Mouse (Mus musculus): ENCODE measurements around the gene Itpk1. TPM values are rescaled to one million over a fixed set of nuclear protein-coding genes. Genes with fewer than 3 reads are reported as not detected.

Gene Itpk1
- total RNA-seq, 2 experiments from 2014 or later = 6.5 to 7.4 TPM

- ATAC-seq (replicated peaks; ENCODE audit: low FRiP score, low TSS enrichment, poor library complexity, severe bottlenecking) = no peak
Measured at GRCm38 (mm10) chr12:102672176-102672575, 32.6 kb downstream of the Itpk1 start.

GRCm38 (mm10) chr12:102670848-102671247, 33.9 kb downstream of the Itpk1 start:
- ATAC-seq (replicated peaks; ENCODE audit: low FRiP score, low TSS enrichment, poor library complexity, severe bottlenecking) = no peak

DNA sequence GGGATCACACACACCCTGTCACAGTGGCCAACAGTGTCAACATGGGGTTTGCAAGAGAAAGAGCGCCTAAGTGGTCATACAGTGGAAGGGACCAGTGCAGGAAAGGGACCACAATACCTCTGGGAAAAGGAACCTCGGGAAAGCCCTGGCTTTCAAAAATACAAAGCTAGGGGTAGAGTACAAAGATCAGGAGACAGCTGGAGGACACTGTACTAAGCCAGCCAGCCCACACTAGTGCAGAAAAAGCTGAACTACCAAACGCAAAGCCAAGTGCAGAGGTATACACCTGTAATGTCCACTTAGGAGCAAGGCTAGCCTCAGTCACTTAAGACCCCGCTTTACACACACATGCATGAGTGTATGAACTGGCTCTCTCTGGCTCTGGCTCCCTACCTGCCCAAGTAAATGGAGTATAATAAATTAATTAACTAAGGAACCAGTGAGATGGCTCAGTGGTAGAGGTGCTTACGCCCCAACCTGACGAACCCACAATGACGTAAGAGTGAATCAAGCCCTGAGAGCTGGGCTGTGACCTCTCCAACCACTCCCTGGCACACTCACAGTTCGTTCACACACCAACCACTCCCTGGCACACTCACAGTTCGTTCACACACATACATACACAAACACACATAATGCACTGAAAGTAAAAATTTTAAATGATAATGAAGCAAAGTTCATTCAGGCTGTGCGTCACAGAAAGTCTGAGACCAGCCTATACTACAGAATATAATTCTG, 39.1 kb downstream of the Itpk1 start:
- ATAC-seq (replicated peaks; ENCODE audit: low FRiP score, low TSS enrichment, poor library complexity, severe bottlenecking) = no peak

DNA sequence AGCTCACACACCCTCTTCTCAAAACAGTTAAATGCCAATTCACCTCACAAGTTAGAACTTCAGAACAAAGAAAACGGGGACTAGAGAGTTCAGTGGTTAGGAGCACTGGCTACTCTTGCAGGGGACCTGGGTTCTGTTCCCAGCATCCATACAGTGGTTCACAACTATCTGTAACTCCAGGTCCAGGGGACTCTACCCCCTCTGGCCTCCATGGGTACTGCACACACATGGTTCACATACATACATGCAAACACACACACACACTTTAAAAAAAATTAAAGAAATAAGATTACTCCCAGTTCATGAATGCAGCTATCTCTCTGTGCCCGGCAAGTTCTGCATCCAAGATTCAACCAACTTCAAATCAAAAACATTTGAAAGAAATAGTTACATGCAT, 40.7 kb downstream of the Itpk1 start:
- no peak for ATAC-seq (replicated peaks; ENCODE audit: low FRiP score, low TSS enrichment, poor library complexity, severe bottlenecking)

DNA sequence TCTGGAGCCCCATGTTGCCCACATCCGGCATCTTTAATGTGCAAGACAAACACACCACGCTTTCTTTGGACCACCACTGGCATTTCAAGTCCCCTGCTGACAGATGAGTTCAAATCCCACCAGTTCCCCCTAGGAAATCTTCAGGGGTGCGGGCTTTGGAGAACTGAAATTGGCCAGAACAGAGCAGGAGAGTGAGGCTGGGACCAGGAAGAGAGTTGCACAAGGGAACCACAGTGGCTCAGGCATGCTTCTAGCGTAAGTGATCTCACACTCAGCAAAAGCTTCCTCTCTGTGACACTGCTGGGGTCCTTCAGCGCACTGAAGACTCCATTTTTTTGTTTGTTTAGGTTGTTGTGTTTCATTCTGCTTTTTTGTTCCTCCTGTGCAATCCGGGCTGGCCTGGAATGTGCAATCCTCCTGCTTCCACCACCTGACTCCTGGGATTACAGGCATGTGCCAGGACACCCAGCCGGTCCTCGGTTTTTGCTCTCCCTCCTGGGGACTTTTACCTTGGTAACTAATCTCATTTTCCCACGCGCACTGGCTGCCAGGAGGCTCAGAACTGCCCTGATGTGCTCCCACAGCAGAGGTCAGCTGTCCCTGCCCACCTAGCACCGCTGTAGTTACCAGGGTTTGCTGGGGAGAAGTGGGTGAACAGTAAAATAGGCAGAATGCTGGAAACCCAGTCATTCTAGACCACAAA, 41.2 kb downstream of the Itpk1 start:
- ATAC-seq (replicated peaks; ENCODE audit: low FRiP score, low TSS enrichment, poor library complexity, severe bottlenecking) = no peak

GRCm38 (mm10) chr12:102661772-102662171, 43.0 kb downstream of the Itpk1 start:
- ATAC-seq (replicated peaks; ENCODE audit: low FRiP score, low TSS enrichment, poor library complexity, severe bottlenecking) = no peak

- ATAC-seq (replicated peaks; ENCODE audit: low FRiP score, low TSS enrichment, poor library complexity, severe bottlenecking) = no peak
Measured at GRCm38 (mm10) chr12:102660906-102661651, 43.7 kb downstream of the Itpk1 start.

- no peak for ATAC-seq (replicated peaks; ENCODE audit: low FRiP score, low TSS enrichment, poor library complexity, severe bottlenecking)
Measured at GRCm38 (mm10) chr12:102653003-102653402, 51.7 kb downstream of the Itpk1 start.

DNA sequence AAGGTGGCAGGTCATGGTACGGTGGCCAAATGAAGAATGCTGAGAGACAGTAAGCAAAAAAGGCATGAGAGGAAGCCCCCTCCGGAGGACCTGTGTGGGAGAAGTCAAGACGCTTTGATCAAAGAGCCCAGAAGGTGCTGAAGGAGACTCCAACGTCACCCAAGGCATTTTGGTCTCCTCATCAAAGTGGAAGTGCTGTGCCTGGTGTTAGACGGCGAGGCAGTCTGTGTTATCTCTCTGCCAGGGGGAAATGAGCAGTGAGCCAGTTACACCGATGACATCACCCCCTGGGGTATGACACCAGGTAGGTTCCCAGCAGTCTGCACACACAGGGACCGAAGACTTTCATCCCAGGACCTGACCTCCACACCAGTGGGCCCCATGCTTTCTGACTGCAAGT, 52.3 kb downstream of the Itpk1 start:
- peak; percentile 64 for ATAC-seq (replicated peaks; ENCODE audit: low FRiP score, low TSS enrichment, poor library complexity, severe bottlenecking)

GRCm38 (mm10) chr12:102651871-102652270, 52.9 kb downstream of the Itpk1 start:
- no peak for ATAC-seq (replicated peaks; ENCODE audit: low FRiP score, low TSS enrichment, poor library complexity, severe bottlenecking)

DNA sequence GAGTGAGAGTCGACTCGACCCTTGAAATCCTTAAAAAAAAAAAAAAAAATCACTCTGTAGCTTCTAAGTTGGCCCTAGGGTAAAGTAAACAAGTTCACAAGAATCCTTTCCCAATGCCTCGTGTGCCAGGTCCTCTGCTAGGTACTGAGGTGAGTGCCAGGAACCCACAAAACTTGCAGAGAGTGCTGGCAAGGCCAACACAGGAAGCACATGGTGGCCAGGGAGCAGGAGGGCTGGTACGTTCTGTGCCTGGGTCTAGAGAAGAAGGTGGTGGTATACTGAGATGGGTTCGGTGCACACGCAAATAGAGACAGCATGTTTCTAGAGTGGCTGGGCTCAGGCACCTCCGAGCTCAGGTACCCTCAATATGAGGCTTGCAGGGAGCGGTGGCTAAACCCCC, 53.3 kb downstream of the Itpk1 start:
- ATAC-seq (replicated peaks; ENCODE audit: low FRiP score, low TSS enrichment, poor library complexity, severe bottlenecking) = no peak

DNA sequence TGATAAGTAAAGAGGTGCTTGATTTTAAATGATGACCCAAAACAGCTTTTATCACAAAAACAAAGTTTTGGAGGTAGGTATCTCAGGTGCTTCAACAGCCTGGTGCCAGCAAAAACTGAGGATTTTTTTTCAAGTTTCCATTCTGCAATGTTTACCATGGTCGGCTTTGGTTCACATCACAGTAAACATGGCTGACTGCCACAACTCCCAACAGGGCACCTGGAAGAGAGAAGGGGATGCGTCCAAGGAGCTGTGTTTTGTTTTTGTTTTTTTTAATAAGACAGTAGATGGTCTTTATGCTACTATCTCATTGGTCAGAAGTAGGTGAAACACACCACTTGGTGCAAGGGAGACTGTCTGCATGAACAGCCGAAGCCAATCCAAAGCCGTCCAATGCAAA, 54.1 kb downstream of the Itpk1 start:
- ATAC-seq (replicated peaks; ENCODE audit: low FRiP score, low TSS enrichment, poor library complexity, severe bottlenecking) = no peak

- ATAC-seq (replicated peaks; ENCODE audit: low FRiP score, low TSS enrichment, poor library complexity, severe bottlenecking) = no peak
Measured at GRCm38 (mm10) chr12:102647839-102648564, 56.7 kb downstream of the Itpk1 start.

GRCm38 (mm10) chr12:102646586-102647260, 58.0 kb downstream of the Itpk1 start:
- no peak for ATAC-seq (replicated peaks; ENCODE audit: low FRiP score, low TSS enrichment, poor library complexity, severe bottlenecking)

GRCm38 (mm10) chr12:102645911-102646585, 58.7 kb downstream of the Itpk1 start:
- no peak for ATAC-seq (replicated peaks; ENCODE audit: low FRiP score, low TSS enrichment, poor library complexity, severe bottlenecking)

GRCm38 (mm10) chr12:102643316-102643715, 61.4 kb downstream of the Itpk1 start:
- no peak for ATAC-seq (replicated peaks; ENCODE audit: low FRiP score, low TSS enrichment, poor library complexity, severe bottlenecking)

- no peak for ATAC-seq (replicated peaks; ENCODE audit: low FRiP score, low TSS enrichment, poor library complexity, severe bottlenecking)
Measured at GRCm38 (mm10) chr12:102640436-102641163, 64.1 kb downstream of the Itpk1 start.

GRCm38 (mm10) chr12:102638878-102639277, 65.9 kb downstream of the Itpk1 start:
- ATAC-seq (replicated peaks; ENCODE audit: low FRiP score, low TSS enrichment, poor library complexity, severe bottlenecking) = no peak
